Mouse (Mus musculus) kidney, postnatal 10 days (tissue): ENCODE measurements around the gene Gpx6.

ENCODE experiments used
- DNase-seq: peaks from one replicate; pipeline ENCODE4 v3.0.0; 2021; ENCODE audit warnings: mixed read lengths

The Gpx6 gene

GRCm38 (mm10) chr13:21326191-21326590 is 14.3 kb downstream of the Gpx6 start:
- no peak for DNase-seq

- peak; percentile 92 for DNase-seq
Observed at GRCm38 (mm10) chr13:21326657-21327211, 14.8 kb downstream of the Gpx6 start.

- peak; percentile 11 for DNase-seq
Observed at GRCm38 (mm10) chr13:21327424-21327823, 15.5 kb downstream of the Gpx6 start.

GRCm38 (mm10) chr13:21346610-21347009 is 34.7 kb downstream of the Gpx6 start, which contains the start of gene Olfr1367:
Gene Olfr1367, plus strand, starts transcription at chr13:21346910.
- DNase-seq, result no peak

- no peak for DNase-seq
Observed at GRCm38 (mm10) chr13:21350593-21350992, 38.7 kb downstream of the Gpx6 start.

GRCm38 (mm10) chr13:21362621-21363248 is 50.8 kb downstream of the Gpx6 start, which contains the start of gene Zscan12:
Gene Zscan12, plus strand, starts transcription at chr13:21362820.
- DNase-seq, result peak; percentile 94

GRCm38 (mm10) chr13:21363719-21364118 is 51.8 kb downstream of the Gpx6 start:
- DNase-seq, result peak; percentile 11

GRCm38 (mm10) chr13:21366635-21367034 is 54.7 kb downstream of the Gpx6 start:
- DNase-seq, result no peak
